Mouse (Mus musculus) retina, embryonic 14.5 days (tissue): Measurements from ENCODE around the gene Rufy1.

Source experiments
- DNase-seq: peaks from one replicate; pipeline ENCODE4 v3.0.0-alpha.2; 2015; ENCODE audit warnings: low spot score

The Rufy1 gene

GRCm38 (mm10) chr11:50352177-50352576 is 78.7 kb downstream of the Rufy1 start:
- no peak for DNase-seq

DNA sequence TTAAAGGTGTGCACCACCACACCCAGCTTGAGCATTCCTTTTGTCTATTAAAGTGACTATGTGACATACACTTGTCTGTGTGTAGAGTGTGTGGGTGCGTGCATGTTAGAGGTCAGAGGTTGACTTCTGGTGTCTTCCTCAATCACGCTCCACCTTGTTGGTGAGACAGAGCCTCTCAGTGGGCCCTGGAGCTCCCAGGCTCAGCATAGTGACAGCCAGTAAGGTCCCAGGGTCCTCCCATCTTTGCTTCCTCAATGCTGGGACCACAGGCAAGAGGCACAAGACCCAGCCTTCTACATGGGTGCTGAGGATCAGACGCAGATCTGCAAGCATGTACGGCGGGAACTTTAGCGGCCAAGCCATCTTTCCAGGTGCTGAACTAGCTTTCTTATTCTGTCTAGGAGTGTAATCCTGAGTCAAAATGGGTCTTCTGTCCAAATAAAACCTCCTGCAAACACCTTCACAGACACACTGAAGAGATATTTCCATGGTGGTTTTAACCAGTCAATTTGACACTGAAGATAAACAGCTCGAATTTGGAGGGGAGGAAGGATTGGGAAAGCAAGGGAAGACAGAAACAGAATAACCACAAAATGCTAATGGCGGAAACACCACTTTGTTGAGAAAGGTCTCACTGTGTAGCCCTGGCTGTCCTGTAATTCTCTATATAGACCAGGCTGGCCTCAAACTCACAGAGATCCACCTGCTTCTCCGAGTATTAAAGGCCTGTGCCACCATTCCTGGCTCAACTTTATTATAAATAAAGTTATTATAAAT is 84.5 kb downstream of the Rufy1 start:
- no peak for DNase-seq

GRCm38 (mm10) chr11:50345486-50345885 is 85.4 kb downstream of the Rufy1 start:
- no peak for DNase-seq
